Mouse (Mus musculus) adrenal gland, adult 18-20 months (tissue): ENCODE measurements around the gene Mettl9. TPM values are rescaled to one million over a fixed set of nuclear protein-coding genes. Genes with fewer than 3 reads are reported as not detected.

ENCODE experiments used
- DNase-seq, 2 experiments: peaks; one replicate each; pipeline ENCODE4 v3.0.0; 2021 to 2022; ENCODE audit warnings: low spot score in 2 of 2
- total RNA-seq, 2 experiments: library from RNA; stranded (reverse); gene quantifications; 1 replicate in 1 of 2; 2 replicates in 1 of 2; pipeline ENCODE4 v1.2.3; 2021

Gene Mettl9
- total RNA-seq, 2 experiments from 2014 or later = 93.2 to 111 TPM

GRCm38 (mm10) chr7:121043004-121043403 lies 8.8 kb downstream of the Mettl9 start:
- DNase-seq = no peak

DNA sequence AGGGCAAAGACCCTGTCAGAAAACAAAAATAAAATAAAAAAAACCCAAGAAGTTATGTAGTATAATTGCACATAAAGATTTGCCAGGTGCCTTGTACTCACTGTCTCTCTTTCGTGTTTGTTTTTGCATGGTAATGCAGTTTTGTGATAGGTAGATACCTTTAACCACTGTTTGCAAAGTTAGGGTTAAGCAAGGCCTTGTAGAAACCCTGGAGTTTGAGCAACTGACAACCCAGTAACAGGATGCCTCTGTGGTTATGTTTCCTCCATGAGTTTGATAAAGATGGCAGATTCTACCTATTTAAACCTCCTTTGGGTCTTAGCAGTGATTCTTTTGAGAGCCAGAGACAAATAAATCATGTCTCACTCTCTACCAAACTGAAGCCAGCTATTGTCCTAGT lies 9.3 kb downstream of the Mettl9 start:
- no peak for DNase-seq

DNA sequence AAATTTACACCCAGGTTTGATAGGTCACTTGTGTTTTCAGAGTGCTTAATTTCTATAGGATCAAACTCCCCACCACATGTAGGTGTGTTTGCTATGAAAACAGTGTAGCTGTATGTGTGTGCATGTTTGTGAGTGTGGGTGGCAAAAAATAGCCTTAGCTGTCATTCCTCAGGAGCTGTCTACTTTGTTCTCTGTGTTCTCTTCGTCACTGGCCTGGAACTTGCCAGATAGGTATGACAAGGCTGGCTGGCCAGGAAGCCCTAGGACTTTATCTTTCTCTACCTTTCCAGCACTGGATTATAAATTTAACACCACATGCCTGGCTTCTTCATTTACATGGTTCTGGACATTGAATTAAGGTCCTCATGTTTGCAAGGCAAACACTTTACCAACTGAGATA lies 10.0 kb downstream of the Mettl9 start:
- DNase-seq = no peak

DNA sequence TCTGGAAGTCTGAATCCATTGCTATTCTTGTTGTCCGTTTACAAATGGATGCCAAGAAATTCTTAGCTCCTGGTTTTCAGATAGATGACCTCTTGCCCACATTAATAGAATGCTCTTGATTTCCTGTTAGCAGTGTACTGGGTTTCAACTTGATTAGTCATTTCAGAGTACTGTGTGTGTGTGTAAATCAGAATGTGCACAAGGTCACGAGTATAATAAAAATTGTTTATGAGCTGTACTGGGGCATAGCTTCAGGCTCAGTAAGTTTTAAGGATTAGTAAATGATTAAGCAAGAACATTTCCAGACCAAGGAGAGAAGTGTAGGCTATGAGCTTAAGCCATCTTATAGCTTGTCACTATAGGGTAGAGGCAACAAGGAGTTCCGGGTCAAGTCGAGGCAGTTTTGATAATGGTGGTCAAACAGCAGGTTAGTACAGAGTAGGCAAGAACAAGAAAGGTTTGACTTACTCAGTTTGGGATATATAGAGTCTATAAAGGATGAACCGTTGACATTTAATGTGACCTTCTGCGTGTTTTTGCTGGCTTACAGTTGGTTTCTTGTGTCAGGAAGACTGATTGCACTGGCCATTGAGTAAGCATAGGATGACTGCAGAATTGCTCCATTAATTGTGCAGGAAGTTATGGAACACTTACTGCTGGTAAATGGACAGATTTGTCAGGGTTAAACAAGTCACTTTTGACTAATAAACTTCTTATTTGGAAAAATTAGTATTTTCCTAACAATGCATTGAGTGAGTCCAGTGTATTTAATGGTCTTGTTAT lies 11.6 kb downstream of the Mettl9 start:
- peak in 1 of 2 experiments; percentile 48 for DNase-seq

DNA sequence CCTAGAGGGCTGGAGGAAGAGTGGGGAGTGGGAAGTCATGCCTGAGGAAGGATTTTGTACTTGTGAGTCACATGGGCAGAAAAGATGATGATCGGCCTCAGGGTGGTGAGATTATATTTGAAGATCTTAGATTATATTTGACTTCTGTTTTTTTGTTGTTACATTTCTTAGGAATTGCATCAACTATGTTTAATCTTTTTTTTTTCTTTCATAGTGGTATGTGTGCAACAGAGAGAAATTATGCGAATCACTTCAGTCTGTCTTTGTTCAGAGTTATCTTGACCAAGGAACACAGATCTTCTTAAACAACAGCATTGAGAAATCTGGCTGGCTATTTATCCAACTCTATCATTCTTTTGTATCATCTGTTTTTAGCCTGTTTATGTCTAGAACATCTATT lies 13.4 kb downstream of the Mettl9 start:
- DNase-seq = no peak

GRCm38 (mm10) chr7:121053071-121053470 lies 18.8 kb downstream of the Mettl9 start:
- DNase-seq = no peak

- no peak for DNase-seq
Observed at GRCm38 (mm10) chr7:121059477-121060218, 25.4 kb downstream of the Mettl9 start.

DNA sequence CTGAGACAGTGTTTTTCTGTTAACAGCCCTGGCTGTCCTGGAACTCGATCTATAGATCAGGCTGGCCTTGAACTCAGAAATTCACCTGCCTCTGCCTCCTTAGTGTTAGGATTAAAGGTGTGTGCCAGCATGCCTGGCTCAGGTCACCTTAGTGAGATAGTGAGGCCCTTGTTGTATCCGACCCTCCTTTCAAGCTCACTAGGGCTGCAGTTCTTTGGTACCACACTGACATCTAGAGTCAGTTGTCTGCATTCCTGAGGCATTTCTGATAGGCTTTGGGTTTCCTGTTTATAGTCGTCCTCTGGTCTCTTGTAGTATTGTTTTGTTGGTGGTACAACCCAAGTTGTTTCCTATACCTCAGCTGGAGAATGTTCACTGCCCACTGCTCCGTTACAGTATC lies 30.1 kb downstream of the Mettl9 start:
- no peak for DNase-seq

DNA sequence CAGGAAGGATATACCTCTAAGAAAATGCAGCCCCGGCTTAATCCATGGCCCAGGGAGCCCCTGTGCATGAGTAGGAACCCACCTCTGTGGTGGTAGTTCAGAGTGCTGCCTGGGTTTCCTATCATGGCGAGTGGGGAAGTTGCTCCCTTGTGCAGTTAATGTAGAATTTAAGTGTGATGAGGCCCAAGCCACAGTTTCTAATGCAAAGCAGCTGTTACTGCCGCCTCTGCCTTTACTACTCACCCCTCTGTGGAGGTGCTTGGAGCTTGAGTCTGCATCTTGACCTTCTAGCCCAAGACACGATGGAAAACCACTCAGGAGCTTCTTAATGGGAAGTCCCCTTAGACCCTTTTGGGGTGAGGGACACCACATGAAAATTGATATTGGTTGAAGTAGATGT lies 37.0 kb downstream of the Mettl9 start:
- no peak for DNase-seq

DNA sequence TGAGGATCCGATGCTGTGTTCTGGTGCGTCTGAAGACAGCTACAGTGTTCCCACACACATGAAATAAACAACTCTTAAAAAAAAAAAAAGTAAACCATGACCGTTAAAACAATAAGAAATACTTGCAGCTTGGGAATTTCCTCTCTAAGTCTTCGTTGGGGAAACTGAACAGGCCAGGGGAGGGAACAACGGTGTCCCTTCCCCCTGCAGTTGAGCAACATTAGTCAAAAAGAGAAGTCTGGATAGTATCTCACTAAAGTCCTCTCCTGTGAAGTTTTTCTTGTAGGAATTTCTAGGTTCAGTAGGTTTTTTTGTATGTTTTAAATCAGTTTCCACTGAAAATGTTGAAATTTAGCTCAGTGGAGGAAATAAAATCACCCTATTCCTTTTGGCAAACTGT lies 38.3 kb downstream of the Mettl9 start:
- no peak for DNase-seq

- DNase-seq = no peak
Observed at GRCm38 (mm10) chr7:121074281-121074680, 40.0 kb downstream of the Mettl9 start, which contains the start of gene Igsf6. Gene Igsf6 (minus strand): TSS chr7:121074572.

DNA sequence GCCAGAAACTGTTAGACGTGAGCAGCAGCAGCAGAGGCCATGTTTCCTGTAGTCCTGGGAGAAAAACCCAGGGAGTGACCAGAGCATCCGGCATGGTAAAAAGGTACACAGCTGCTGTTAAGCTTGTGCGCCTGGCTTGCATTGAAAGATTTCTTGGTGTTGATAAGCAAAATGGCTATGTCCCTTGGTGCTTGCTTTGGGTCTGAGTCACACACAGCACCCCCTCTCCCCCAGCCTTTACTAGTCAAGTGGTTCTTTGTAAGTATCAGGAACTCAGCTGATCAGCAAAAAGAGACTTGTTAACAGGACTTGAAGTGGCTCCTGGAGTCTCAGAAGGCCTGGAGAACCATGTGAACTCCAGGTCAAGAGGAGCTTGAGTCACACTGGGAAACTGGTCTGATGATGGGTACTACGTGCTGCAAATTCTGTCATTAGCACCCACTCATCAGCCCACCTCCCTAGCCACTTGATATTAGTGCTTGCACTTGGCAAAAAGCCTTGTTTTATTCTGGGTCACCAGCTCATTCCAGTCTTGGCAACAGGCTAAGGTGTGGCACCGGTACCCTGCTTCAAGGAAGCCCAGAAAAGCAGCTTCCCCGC lies 40.7 kb downstream of the Mettl9 start:
- DNase-seq = no peak

GRCm38 (mm10) chr7:121075416-121075815 lies 41.2 kb downstream of the Mettl9 start:
- no peak for DNase-seq

DNA sequence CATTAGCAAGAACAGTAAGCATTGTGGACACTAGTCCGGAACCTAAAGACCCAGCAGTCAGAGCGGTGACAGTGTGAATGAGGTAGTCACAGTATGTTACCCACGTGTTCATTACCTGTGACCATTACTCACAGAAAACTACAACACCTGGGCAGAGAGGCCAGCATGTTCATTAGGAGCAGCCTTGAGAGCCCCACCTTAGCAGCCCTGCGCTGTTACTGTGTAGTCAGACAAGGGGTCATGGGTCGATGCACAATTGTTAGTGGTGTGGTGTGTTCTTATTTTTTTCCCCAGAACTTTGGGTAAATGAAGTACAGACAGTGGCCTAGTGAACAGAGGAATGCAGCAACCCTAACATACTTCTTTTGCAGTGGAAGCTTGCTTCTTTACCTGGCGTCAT lies 43.1 kb downstream of the Mettl9 start:
- no peak for DNase-seq

- peak; percentile 38 to 61 for DNase-seq
Observed at GRCm38 (mm10) chr7:121077829-121078228, 43.6 kb downstream of the Mettl9 start.

- no peak for DNase-seq
Observed at GRCm38 (mm10) chr7:121081350-121081749, 47.1 kb downstream of the Mettl9 start, which contains the start of gene Otoa. Gene Otoa (plus strand): TSS chr7:121081650.

DNA sequence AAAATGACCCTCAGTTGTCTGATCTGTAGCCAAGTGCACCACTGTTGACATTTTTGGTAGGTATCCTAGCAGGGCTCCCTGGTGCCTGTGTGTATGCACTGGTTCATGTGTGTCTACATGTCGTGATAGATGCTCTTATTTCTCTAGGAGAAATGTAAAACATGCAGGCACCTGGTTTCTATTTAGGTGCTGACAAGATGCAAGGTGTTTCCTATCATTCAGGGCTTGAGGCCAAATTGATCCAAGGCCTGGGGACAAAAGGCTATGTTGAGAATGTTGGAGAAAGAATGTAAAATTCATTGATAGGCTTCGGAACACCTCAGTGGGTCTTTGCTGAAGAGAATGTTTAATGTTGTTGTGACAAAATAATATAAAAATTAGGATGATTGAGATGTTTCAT lies 47.6 kb downstream of the Mettl9 start:
- DNase-seq = no peak

DNA sequence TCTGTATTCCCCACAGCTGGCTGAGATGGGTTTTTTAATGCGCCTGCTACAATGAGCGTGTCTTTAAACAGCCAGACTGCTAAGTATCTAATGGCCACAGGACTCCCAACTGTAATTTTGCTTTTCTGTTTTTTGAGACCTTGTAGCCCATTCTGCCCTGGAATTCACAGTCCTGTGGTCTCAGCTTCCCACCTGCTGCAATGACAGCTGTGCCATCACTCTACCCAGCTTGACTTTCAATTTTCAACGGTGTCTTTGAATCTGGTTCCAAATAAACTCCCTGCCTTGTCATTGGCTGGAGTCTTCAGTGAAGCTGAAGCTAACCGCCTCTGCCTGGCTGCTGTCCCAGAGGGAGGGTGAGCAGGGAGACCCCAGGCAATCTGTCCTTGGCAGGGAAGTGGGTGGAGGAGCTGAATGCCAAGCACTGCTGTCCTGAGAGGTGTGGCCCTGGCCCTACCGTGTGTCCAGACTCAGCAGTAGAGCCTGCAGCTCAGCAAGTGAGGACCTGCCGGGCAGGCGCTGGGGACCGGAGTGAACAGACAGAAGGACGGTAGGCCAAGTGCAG lies 48.8 kb downstream of the Mettl9 start:
- DNase-seq = no peak

- no peak for DNase-seq
Observed at GRCm38 (mm10) chr7:121084840-121085453, 50.7 kb downstream of the Mettl9 start.

DNA sequence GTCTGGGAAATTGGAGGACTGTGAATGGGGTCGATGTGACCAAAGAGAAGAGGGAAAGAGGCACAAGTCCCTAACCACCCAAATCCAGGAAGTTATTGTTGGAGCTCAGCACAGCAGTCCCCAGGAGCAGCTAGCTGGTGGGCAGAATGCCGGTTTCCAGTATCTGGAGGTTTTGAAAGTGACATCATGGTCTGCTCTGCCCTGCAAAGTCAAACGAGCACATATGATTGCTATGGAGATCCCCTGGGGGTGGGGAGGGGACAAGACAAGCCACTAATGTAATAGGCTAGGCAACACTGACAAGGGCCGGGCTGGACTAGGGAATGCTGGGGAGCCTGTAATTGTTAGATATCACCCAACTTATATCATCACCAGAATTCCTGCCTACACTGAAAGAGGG lies 51.3 kb downstream of the Mettl9 start:
- DNase-seq = no peak

- no peak for DNase-seq
Observed at GRCm38 (mm10) chr7:121088745-121089144, 54.5 kb downstream of the Mettl9 start.
